Mouse (Mus musculus) spleen, postnatal 4 days (tissue): ENCODE data around the gene Izumo3.
"Not testable (repeated sequence)": the region's sequence is repeated elsewhere in the genome, so short reads cannot be mapped to it uniquely, and the experiment has no call there.

Experiments used
- DNase-seq, 2 experiments: peaks; one replicate each; pipeline ENCODE4 v3.0.0; 2022; ENCODE audit warnings: low spot score in 2 of 2

Izumo3 gene

DNA sequence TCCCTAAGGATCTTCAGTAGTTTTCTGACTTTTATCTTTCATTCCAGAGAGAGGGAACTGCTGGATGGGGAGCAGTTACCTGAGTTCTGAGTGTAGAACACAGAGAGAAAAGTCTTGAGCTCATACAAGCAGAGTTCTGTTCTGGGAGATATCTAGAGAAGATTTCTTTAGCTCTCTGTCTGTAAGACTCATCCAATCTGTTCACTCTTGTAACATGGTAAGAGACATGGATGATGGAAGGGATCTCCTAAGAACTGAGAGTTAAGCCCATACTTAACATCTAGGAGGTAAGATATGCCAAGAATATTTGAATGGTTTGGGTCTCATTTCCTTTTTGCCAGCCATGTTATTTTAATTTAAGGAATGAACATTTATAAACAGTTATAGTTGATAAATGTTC is at the start of gene Izumo3:
Izumo3 (minus strand) TSS at position 101 of the 400 bp plus-strand sequence.
- no peak for DNase-seq

DNA sequence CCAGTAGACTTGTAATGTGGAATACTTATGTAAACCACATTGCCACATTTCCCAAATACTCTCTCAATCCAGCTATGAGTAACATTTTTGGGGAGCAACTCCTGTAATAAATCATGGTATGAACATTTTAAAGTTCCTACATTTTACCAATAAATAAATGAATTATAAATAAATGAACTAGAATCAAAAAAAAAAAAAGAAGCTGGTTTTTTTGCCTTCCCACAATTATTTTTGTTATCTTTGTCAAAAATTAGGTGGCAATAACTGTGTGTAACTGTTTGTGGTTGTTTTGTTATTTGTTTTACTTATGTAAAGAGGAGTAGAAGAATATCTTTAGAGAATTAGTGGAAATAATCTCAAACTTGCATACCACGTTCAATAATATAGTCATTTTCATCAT is 44.6 kb upstream of the Izumo3 start, which contains the start of gene Gm12666:
Gm12666 (minus strand) TSS at position 101 of the 400 bp plus-strand sequence.
- not testable (repeated sequence) for DNase-seq

DNA sequence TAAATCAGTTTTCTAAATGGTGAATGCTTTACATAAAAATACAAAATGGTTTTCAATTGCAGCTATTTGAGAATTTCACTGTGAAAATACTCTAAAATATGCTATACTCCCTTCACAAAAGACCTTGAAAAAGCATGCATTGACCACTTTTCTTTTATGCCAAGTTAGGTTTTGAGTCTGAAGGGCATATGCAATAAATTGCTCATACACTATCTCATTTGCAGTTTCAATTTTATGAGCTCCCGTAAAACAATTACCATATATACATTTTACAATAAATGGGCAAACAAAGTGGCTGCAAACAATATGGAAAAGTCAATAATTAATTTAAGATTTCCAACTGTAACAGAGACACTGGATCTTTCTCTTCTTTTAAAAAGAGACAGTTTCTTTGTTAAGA is 5.6 kb upstream of the Izumo3 start:
- DNase-seq, result no peak

DNA sequence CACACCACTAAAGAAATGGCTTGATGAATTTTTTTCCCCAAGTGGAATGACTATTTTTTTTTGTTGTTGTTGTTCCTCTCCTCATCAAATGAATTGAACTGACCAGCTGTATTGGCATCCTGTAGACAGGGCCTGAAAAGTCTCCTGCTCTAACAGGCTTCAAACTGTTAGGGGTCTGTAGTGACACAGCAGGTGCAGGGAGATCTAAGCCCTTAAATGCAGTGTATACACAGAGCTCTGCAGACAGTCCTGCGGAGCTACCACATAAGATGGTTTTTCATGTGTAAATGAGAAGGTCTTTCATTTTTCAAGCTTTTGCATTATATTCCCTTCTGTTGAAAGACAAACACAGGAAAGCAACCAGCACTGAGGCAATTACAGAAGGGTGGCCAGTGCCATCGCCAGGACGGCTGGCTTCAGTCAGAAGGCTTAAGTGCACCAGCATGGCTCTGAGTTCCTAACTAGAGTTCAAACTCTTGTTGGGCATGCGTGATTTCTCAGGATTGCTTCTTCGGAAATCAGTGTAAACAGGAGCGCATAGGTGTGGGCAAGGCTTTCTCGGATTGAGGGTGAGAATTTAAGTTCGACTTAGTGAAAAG is 35.5 kb downstream of the Izumo3 start:
- DNase-seq, result no peak

DNA sequence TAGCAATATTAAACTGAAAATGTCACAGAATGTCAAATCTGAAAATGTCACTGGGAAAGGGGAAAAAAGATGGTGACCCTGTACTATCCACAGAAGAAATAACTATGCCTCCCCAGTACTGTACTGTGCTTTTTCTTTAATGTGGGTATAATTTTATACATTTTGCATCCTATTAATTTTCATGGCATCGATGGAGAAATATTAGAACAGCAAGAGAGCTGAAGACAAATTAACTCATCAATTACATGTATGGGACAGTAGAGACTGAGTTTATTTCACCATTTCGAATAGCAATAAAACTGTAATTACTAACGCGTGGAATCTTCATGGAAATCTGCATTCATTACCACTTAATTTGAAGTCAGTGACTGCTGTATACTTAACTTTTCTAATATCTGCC is 49.6 kb downstream of the Izumo3 start:
- DNase-seq, result no peak

DNA sequence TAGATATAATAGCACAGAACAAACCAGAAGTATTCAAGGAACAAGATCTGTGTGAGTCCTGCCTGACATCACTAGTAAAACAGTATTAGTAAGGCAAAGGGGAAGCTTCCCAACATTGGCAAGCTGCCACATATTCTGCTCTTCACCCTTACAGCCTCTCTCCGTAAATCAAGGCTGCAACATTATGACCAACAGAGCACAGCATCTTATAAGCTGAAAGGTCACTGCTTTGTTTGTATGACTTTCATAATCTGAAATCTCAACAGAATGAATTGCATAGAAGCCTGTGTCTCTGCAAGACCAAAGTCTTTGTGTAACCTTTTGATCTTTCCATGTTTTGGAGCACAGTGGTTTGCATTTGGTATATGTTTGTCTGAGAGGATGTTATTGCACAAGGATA is 51.1 kb downstream of the Izumo3 start:
- DNase-seq, result no peak
